Mouse (Mus musculus) liver, adult 2 months (tissue): ENCODE results near the gene Aplnr. TPM values are rescaled to one million over a fixed set of nuclear protein-coding genes. Genes with fewer than 3 reads are reported as not detected.

ENCODE experiments used
- DNase-seq: peaks from one replicate; pipeline ENCODE4 v3.0.0-alpha.2; 2011; ENCODE audit warnings: low read depth, low spot score; ENCODE audit errors: extremely low read depth
- H3K27ac ChIP-seq: fragments of 200-500 bp; replicated peaks from 2 replicates; pipeline ENCODE4 v1.5.1; 2012; ENCODE audit warnings: low read depth, mild to moderate bottlenecking, control low read depth, inconsistent platforms, low read length; ENCODE audit not compliant: insufficient read depth
- H3K27me3 ChIP-seq: fragments of 200-500 bp; 2 replicates; pipeline ENCODE4 v1.6.1; 2012; ENCODE audit warnings: mild to moderate bottlenecking, moderate library complexity, low read length, inconsistent platforms; ENCODE audit not compliant: control insufficient read depth, insufficient read depth
- H3K36me3 ChIP-seq: fragments of 200-500 bp; 2 replicates; pipeline ENCODE4 v1.6.1; 2012; ENCODE audit warnings: low read length, inconsistent platforms; ENCODE audit not compliant: control insufficient read depth, insufficient read depth
- H3K4me1 ChIP-seq: fragments of 200-500 bp; 2 replicates; pipeline ENCODE4 v1.6.1; 2011; ENCODE audit warnings: low read length; ENCODE audit not compliant: control insufficient read depth, insufficient read depth
- H3K4me3 ChIP-seq: fragments of 200-500 bp; 2 replicates; pipeline ENCODE4 v1.5.1; 2011; ENCODE audit warnings: low read depth, mild to moderate bottlenecking, control low read depth, low read length, moderate library complexity; ENCODE audit not compliant: insufficient read depth
- H3K79me2 ChIP-seq: fragments of 200-500 bp; 2 replicates; pipeline ENCODE4 v1.6.1; 2012; ENCODE audit warnings: inconsistent platforms, mild to moderate bottlenecking, low read length, moderate library complexity; ENCODE audit not compliant: control insufficient read depth, insufficient read depth
- H3K9ac ChIP-seq: fragments of 200-500 bp; 2 replicates; pipeline ENCODE4 v1.6.1; 2012; ENCODE audit warnings: low read depth, mild to moderate bottlenecking, control low read depth, inconsistent platforms, low read length
- CTCF ChIP-seq: fragments of 200-500 bp; IDR thresholded peaks from 2 replicates; pipeline ENCODE4 v1.5.1; 2011; ENCODE audit warnings: low read depth, low read length, control low read depth
- POLR2A ChIP-seq: fragments of 200-500 bp; IDR thresholded peaks from 2 replicates; pipeline ENCODE4 v1.6.1; 2011; ENCODE audit warnings: low read length, control low read depth; ENCODE audit not compliant: insufficient read depth; ENCODE audit errors: extremely low read depth
- WGBS: fragments of 180-500 bp; shearing (Covaris S2); methylation state at CpG from one replicate; pipeline ENCODE4 v1.1.7; 2018; 5-methylcytosine and 5-hydroxymethylcytosine counted together
- polyA plus RNA-seq: library from polyadenylated mRNA; depleted of rRNA; stranded (reverse); fragments of >200 nt; gene quantifications from 2 replicates; pipeline ENCODE4 v1.2.3, GENCODE M21; 2012
- total RNA-seq: library from RNA; depleted of rRNA; stranded (reverse); fragments of >200 nt; gene quantifications from 2 replicates; pipeline ENCODE4 v1.2.3, GENCODE M21; 2014

Aplnr gene
- total and polyA plus RNA-seq, 2 experiments, result 0.06 to 0.09 TPM

DNA sequence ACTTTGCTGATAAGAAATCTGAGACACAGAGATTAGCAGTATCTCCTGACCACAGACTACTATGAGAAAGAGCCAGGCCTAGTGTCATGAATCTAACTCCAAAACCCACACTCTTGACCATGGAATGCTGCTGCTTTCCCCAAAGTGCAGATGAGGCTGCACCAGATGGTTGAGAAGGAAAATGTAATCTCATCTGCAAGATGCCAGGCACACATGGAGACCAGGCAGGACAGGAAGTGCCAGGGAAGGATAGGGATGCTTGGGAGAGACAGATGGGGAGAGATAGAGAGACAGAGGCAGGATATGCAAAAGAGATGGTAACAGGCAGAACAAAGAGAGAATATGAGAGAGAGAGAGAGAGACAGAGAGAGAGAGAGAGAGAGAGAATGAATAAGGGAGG is 4.8 kb downstream of the Aplnr start:
- no peak for DNase-seq
- Histone ChIP-seq H3K4me3 (no peak overlapping the region), H3K79me2 (no peaks in the 10 kb centered on the region), H3K4me1 (no peaks in the 10 kb centered on the region), H3K9ac (no peak overlapping the region), H3K36me3 (no peaks in the 10 kb centered on the region), H3K27ac (no peak overlapping the region), H3K27me3 (no peaks in the 10 kb centered on the region; the same call in 1 of the 2 replicates)
- TF ChIP-seq CTCF (no peak), POLR2A (no peak)

DNA sequence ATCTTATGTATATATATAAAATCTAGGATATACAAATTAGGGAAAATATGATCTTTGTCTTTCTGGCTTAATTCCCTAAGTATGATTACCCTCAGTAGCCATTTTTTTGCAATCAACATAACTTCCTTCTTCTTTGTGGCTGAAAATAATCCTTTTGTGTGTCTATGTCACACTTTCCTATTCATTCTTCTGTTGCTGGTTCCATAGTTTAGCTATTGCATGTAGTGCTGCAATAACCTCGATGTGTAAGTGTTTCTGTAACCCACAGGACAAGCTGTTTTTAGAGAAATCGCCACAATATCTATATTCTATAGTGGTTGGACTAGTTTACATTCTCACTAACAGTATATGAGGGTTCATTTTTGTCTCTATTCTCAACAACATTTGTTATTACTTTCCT is 8.9 kb downstream of the Aplnr start:
- WGBS, result 78% methylated on average over 2 of the region's 2 CpGs
- no peak for DNase-seq

DNA sequence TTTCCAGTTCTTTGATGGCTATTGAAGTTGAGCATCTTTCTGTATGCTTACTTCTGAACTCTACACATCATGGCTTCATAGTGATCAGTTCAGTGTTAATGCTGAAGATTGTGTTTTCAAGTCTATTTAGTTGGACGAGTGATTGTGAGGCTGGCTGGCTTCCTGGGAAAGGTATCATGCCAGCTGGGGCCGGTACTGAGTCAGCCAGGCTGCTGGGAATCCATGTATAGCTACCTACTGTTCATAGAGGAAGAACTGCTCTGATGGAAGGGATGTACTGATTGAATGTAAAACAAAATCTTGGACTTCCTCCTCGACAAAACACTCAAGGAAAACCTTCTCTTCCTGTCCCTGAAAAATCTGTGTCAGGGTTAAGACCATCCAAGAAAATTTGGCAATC is 9.3 kb downstream of the Aplnr start:
- Histone ChIP-seq H3K4me3 (no peak overlapping the region), H3K27me3 (no peaks in the 10 kb centered on the region), H3K27ac (no peak overlapping the region), H3K4me1 (no peaks in the 10 kb centered on the region), H3K79me2 (no peaks in the 10 kb centered on the region), H3K36me3 (no peaks in the 10 kb centered on the region), H3K9ac (no peak overlapping the region)
- 62% methylated on average over 3 of the region's 3 CpGs for WGBS
- DNase-seq, result no peak
- no peak for TF ChIP-seq CTCF
- TF ChIP-seq POLR2A, result no peak

More for the DNA sequence above, 8.9 kb downstream of the Aplnr start:
- Histone ChIP-seq H3K27ac (no peak overlapping the region), H3K9ac (no peak overlapping the region), H3K27me3 (no peaks in the 10 kb centered on the region), H3K4me1 (no peaks in the 10 kb centered on the region), H3K4me3 (no peak overlapping the region), H3K36me3 (no peaks in the 10 kb centered on the region), H3K79me2 (no peaks in the 10 kb centered on the region)
- no peak for TF ChIP-seq CTCF
- TF ChIP-seq POLR2A, result no peak

DNA sequence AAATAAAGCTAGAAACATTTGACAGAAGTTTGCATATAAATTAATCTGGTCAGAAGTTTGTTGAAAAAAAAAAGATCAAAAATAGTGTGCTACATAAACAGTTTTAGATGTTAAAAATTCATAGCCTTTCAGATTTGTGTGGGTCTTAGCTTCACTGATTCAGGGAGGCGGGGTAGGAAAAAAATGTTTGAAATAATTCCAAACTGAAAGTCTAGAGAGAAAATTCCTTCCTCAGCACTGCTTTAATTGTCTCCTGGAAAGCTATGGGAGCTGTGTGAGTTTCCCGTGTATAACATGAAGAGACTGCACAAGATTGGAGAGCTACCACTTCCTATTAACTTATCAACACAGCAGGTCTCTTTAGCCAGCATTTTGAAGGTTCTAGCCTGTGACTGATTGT is 11.5 kb downstream of the Aplnr start:
- Histone ChIP-seq H3K36me3 (no peaks in the 10 kb centered on the region), H3K4me3 (no peak overlapping the region), H3K27ac (no peak overlapping the region), H3K27me3 (no peaks in the 10 kb centered on the region), H3K4me1 (no peaks in the 10 kb centered on the region), H3K9ac (no peak overlapping the region), H3K79me2 (no peaks in the 10 kb centered on the region)
- 85% methylated on average over 2 of the region's 2 CpGs for WGBS
- no peak for DNase-seq
- no peak for TF ChIP-seq POLR2A

DNA sequence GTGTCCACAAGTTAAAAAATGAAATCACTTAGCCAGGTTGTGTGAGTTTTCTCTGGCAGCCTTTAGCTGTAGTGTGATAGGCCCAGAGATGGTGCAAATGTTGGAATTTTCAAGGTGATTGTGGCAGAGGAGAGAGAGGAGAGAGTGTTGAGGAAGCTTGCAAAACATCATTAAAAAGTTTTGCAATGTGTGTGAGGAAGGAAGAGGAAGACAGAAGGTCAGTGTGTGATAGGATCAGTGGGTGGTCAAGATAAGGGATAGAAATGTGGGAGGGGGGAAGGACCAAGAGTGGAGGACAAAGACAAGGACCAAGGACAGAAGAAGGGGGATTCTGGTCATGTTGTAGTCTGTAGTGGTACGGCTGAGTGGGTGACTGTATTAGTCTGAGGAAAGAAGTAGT is 14.3 kb downstream of the Aplnr start:
- no peaks in the 10 kb centered on the region for H3K27me3 ChIP-seq
- no peak overlapping the region for H3K9ac ChIP-seq
- no peaks in the 10 kb centered on the region for H3K79me2 ChIP-seq
- H3K4me1 ChIP-seq, result no peaks in the 10 kb centered on the region
- H3K36me3 ChIP-seq, result no peaks in the 10 kb centered on the region
- DNase-seq, result no peak
- TF ChIP-seq CTCF (no peak), POLR2A (no peak)
- no peak overlapping the region for H3K4me3 ChIP-seq
- H3K27ac ChIP-seq, result no peak overlapping the region
- 82% methylated on average over 1 of the region's 1 CpGs for WGBS

DNA sequence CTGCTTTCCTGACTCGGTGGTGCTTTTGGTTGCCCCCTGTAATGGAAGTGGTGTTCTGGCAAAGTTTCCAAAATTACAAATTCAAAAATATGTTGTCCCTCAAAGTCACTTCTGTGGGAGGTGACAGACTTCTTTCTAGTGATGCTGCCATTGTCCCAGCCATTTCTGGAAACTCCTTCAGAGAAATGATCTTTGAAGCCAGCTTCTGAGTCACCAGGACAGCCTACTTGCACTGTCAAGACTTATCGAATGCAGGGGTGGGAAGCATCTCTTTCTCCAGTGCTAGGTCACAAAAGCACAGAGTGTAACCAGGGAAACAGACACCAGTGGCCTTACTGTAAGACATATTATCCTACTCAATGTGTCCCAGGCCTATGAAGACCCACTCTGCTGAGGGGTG is 15.2 kb downstream of the Aplnr start:
- TF ChIP-seq CTCF (no peak), POLR2A (no peak)
- no peaks in the 10 kb centered on the region for H3K27me3 ChIP-seq
- no peaks in the 10 kb centered on the region for H3K79me2 ChIP-seq
- no peak for DNase-seq
- H3K9ac ChIP-seq, result no peak overlapping the region
- H3K36me3 ChIP-seq, result no peaks in the 10 kb centered on the region
- H3K4me3 ChIP-seq, result no peak overlapping the region
- no peak overlapping the region for H3K27ac ChIP-seq
- WGBS, result 89% methylated on average over 2 of the region's 2 CpGs
- H3K4me1 ChIP-seq, result no peaks in the 10 kb centered on the region

DNA sequence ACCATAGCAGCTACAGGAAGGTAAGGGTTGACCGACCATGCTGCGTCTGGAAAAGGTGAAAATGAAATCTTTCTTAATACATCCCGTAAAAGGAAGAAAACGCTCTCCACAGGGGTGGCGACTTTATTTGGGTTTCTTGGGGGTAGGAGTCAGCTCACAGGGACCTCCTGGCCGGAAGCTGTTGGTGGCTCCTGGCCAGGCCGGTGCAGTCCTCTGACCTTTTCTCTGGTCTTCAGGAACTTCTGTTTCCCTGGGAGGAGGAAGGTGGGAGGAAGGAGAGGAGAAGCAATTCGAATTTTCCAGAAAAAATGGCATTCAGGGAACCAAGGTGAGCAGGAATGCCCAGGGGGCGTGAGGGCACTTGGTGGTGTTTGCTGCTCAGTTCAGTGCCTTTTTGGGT is 19.3 kb downstream of the Aplnr start:
- Histone ChIP-seq H3K4me1 (no peaks in the 10 kb centered on the region), H3K4me3 (no peak overlapping the region), H3K36me3 (no peaks in the 10 kb centered on the region), H3K27me3 (no peaks in the 10 kb centered on the region), H3K9ac (no peak overlapping the region), H3K79me2 (no peaks in the 10 kb centered on the region), H3K27ac (no peak overlapping the region)
- no peak for DNase-seq
- 82% methylated on average over 9 of the region's 9 CpGs for WGBS
- TF ChIP-seq CTCF, result no peak
- no peak for TF ChIP-seq POLR2A
